Mouse (Mus musculus) midbrain, embryonic 11.5 days (tissue): ENCODE measurements around the gene B4gat1. TPM values are rescaled to one million over a fixed set of nuclear protein-coding genes. Genes with fewer than 3 reads are reported as not detected.
A peak's percentile ranks its signal among the peaks of the same experiment; 100 is the strongest.

ENCODE experiments used
- ATAC-seq: fragments of 200-750 bp; cut with Nextera tagmentation; 2 replicates; pipeline ENCODE4 v1.8.0; 2017; ENCODE audit warnings: moderate TSS enrichment, moderate library complexity; ENCODE audit not compliant: low FRiP score
- DNase-seq: peaks from one replicate; pipeline ENCODE4 v3.0.0; 2015; ENCODE audit warnings: low spot score; ENCODE audit errors: missing footprints
- H3K27ac ChIP-seq: fragments of 300-500 bp; sonication (generic); 2 replicates; pipeline ENCODE4 v1.5.1; 2014; ENCODE audit warnings: low read depth, low read length
- H3K27me3 ChIP-seq: fragments of 300-500 bp; sonication (generic); 2 replicates; pipeline ENCODE4 v1.6.1; 2014; ENCODE audit warnings: mild to moderate bottlenecking, low read length, moderate library complexity, mixed read lengths; ENCODE audit not compliant: control insufficient read depth, insufficient read depth
- H3K36me3 ChIP-seq: fragments of 300-500 bp; sonication (generic); 2 replicates; pipeline ENCODE4 v1.6.1; 2014; ENCODE audit warnings: mild to moderate bottlenecking, low read length, moderate library complexity, mixed read lengths; ENCODE audit not compliant: control insufficient read depth, insufficient read depth
- H3K4me1 ChIP-seq: fragments of 300-500 bp; sonication (generic); 2 replicates; pipeline ENCODE4 v1.6.1; 2014; ENCODE audit warnings: low read length; ENCODE audit not compliant: control insufficient read depth, insufficient read depth
- H3K4me2 ChIP-seq: fragments of 300-500 bp; sonication (generic); 2 replicates; pipeline ENCODE4 v1.6.1; 2014; ENCODE audit warnings: mild to moderate bottlenecking, moderate library complexity
- H3K4me3 ChIP-seq: fragments of 300-500 bp; sonication (generic); 2 replicates; pipeline ENCODE4 v1.5.1; 2014; ENCODE audit warnings: low read depth, low read length
- H3K9ac ChIP-seq: fragments of 300-500 bp; sonication (generic); 2 replicates; pipeline ENCODE4 v1.6.1; 2014; ENCODE audit warnings: low read length
- H3K9me3 ChIP-seq: fragments of 300-500 bp; sonication (generic); 2 replicates; pipeline ENCODE4 v1.6.1; 2016; ENCODE audit warnings: low read length; ENCODE audit not compliant: control insufficient read depth
- WGBS: fragments of 180-500 bp; shearing (Covaris S2); extraction: QIAGEN DNeasy Blood & Tissue Kit; methylation state at CpG from one replicate; pipeline ENCODE4 v1.1.7; 2014; 5-methylcytosine and 5-hydroxymethylcytosine counted together
- polyA plus RNA-seq: library from polyadenylated mRNA; unstranded; fragments of >200 nt; fragmentation: Nextera tagmentation; extraction: Ambion mirVana; gene quantifications from 2 replicates; pipeline ENCODE4 v1.2.1, GENCODE M21; 2014

The B4gat1 gene
- polyA plus RNA-seq, 1 experiment from 2014 or later = 41.7 TPM

GRCm38 (mm10) chr19:5018191-5018590, 20.4 kb upstream of the B4gat1 start:
- Histone ChIP-seq H3K36me3 (no peaks in the 10 kb centered on the region), H3K27me3 (no peaks in the 10 kb centered on the region), H3K4me3 (no peak overlapping the region), H3K27ac (no peak overlapping the region), H3K4me2 (no peak overlapping the region), H3K4me1 (no peaks in the 10 kb centered on the region), H3K9me3 (no peaks in the 10 kb centered on the region), H3K9ac (no peak overlapping the region)
- no peak for DNase-seq
- ATAC-seq = no peak
- 87% methylated on average over 3 of the region's 3 CpGs for WGBS

DNA sequence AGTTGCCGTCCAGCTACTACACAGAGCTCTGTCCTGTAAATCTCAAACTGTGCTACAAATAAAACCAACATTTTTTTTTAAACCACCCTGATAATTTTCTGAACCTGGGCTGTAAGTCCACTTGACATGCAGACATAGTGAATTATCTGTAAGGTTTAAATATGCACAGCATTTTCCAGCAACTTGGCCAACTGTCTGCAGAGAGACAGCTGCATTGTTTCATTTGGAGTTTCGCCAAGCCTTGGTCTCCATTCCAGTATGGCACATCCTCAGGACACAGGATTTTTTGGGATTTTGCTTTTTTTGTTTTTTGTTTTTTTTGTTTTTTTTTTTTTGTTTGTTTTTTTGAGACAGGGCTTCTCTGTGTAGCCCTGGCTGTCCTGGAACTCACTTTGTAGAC, 17.2 kb upstream of the B4gat1 start:
- no peak for ATAC-seq
- Histone ChIP-seq H3K36me3 (no peaks in the 10 kb centered on the region), H3K27ac (no peak overlapping the region), H3K4me3 (no peak overlapping the region), H3K9me3 (no peaks in the 10 kb centered on the region), H3K4me2 (no peak overlapping the region), H3K9ac (no peak overlapping the region), H3K4me1 (no peaks in the 10 kb centered on the region), H3K27me3 (no peaks in the 10 kb centered on the region)
- WGBS = 90% methylated on average over 2 of the region's 2 CpGs
- DNase-seq = no peak

GRCm38 (mm10) chr19:5023621-5024479, 14.8 kb upstream of the B4gat1 start, which contains the start of gene Slc29a2:
Gene Slc29a2, plus strand, starts transcription at chr19:5023860.
- under 1% methylated on average over 62 of the region's 62 CpGs for WGBS

GRCm38 (mm10) chr19:5026111-5026510, 12.5 kb upstream of the B4gat1 start:
- no peaks in the 10 kb centered on the region for H3K27me3 ChIP-seq
- H3K4me1 ChIP-seq = no peaks in the 10 kb centered on the region
- 87% methylated on average over 8 of the region's 8 CpGs for WGBS
- DNase-seq = no peak
- no peak for ATAC-seq
- peaks cover 2% of the 10 kb centered on the region; the same call in 1 of the 2 replicates for H3K36me3 ChIP-seq
- H3K4me3 ChIP-seq = no peak overlapping the region
- H3K4me2 ChIP-seq = no peak overlapping the region
- no peak overlapping the region for H3K27ac ChIP-seq
- no peak overlapping the region for H3K9ac ChIP-seq
- no peaks in the 10 kb centered on the region for H3K9me3 ChIP-seq

More at GRCm38 (mm10) chr19:5023621-5024479, 14.8 kb upstream of the B4gat1 start, which contains the start of gene Slc29a2:
- ATAC-seq (peak; percentile 97), DNase-seq (peak; percentile 96)
- H3K4me1 ChIP-seq = no peaks in the 10 kb centered on the region
- no peaks in the 10 kb centered on the region for H3K9me3 ChIP-seq
- peak within 1 kb of the TSS; percentile 79 for H3K9ac ChIP-seq
- H3K27ac ChIP-seq = peak within 1 kb of the TSS; percentile 72
- H3K4me2 ChIP-seq = peak within 1 kb of the TSS; percentile 64
- H3K36me3 ChIP-seq = 0 out of 2 replicates have a peak, but pooled peaks cover 2% of the 10 kb centered on the region
- H3K27me3 ChIP-seq = no peaks in the 10 kb centered on the region
- H3K4me3 ChIP-seq = peak within 1 kb of the TSS; percentile 51

DNA sequence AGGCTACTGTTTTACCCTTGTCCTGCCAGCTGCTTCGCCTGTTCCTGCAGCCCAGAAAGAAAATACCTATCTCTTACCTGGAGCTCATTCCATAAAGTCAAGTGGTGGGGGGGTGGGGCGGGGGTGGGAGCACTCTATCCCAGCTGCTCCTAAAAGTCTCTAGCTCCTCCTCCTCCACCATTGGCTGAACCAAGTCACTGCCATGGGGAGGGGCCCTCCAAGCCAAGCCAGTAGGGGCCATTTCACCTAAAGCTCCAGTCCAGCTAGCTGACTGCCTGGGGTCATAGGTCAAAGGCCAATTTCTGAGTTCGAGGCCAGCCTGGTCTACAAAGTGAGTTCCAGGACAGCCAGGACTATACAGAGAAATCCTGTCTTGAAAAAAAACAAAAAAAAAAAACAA, 5.9 kb upstream of the B4gat1 start:
- no peaks in the 10 kb centered on the region for H3K27me3 ChIP-seq
- H3K9ac ChIP-seq = no peak overlapping the region
- DNase-seq (peak; percentile 81), ATAC-seq (no peak)
- peaks cover 2% of the 10 kb centered on the region; the same call in 1 of the 2 replicates for H3K36me3 ChIP-seq
- no peak overlapping the region for H3K4me2 ChIP-seq
- H3K4me3 ChIP-seq = no peak overlapping the region
- WGBS = 81% methylated on average over 3 of the region's 3 CpGs
- H3K9me3 ChIP-seq = no peaks in the 10 kb centered on the region
- no peak overlapping the region for H3K27ac ChIP-seq
- H3K4me1 ChIP-seq = peaks cover 1% of the 10 kb centered on the region; the same call in 1 of the 2 replicates

DNA sequence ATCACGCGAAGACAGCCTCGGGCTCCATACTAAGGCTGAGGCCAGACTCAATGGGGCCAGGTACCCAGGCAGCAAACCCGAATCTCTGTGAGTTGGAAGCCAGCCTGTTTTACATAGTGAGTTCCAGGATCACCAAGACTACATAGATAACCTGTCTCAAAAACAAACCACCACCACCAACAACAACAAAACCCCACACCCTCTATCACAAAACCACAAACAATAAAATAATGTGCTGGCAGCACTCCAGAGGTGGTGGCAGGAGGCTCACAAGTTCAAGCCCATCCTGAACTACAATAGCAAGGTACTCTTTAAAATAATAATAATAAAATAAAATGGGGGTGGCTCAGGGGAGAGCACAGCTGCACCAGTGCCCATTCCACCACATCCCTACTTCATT, 2.0 kb upstream of the B4gat1 start:
- DNase-seq (peak; percentile 49), ATAC-seq (no peak)
- H3K9me3 ChIP-seq = no peaks in the 10 kb centered on the region
- no peak overlapping the region for H3K27ac ChIP-seq
- no peak overlapping the region for H3K4me3 ChIP-seq
- 83% methylated on average over 4 of the region's 4 CpGs for WGBS
- H3K27me3 ChIP-seq = no peaks in the 10 kb centered on the region
- H3K4me1 ChIP-seq = peaks cover 22% of the 10 kb centered on the region
- H3K36me3 ChIP-seq = no peaks in the 10 kb centered on the region
- H3K4me2 ChIP-seq = no peak overlapping the region
- no peak overlapping the region for H3K9ac ChIP-seq

DNA sequence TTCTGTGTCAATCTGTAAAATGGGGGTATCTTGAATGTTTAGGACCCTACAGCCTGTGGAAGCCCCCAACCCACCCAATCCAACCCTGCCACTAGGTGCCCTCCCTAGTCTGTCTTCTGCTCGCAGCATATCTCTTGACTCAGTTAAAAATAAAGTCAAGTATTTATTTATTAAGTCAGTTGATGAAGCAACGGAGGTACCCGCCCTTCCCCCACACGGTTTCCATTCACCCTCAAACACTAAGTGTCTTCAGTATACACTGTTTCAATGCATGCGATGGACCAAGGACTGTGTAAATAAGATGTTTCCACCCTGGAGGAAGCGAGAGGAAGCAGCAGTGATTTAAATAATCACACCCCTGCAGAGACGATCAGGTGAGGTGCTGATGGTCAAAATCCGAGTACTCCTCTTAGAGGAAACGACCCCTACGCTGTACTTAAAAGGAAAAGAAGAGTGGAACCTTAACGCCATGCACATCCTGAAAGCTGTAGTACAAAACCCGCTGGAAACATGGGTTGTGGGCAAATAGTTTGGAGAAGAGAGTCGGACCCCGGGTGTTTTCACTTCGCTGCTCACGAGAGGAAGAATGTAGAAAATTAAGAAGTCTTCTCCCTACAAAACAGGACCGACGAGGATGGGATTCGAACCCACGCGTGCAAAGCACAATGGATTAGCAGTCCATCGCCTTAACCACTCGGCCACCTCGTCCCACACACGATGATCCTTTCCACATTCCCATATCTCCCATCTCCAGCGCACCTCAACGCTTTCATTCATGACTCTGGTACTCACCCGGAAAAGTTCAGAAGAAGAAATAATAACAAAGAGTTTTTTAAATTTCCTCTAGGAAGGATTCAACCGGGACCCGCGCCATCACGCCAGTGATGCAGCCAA, 701 bp upstream of the B4gat1 start:
- Histone ChIP-seq H3K4me3 (peak overlapping the region; percentile 76), H3K27me3 (no peaks in the 10 kb centered on the region), H3K27ac (peak overlapping the region; percentile 80), H3K9ac (peak overlapping the region; percentile 88), H3K9me3 (no peaks in the 10 kb centered on the region), H3K36me3 (no peaks in the 10 kb centered on the region), H3K4me2 (peak overlapping the region; percentile 99), H3K4me1 (peaks cover 26% of the 10 kb centered on the region)
- peak; percentile 53 for ATAC-seq
- DNase-seq = peak; percentile 99
- 8% methylated on average over 32 of the region's 32 CpGs for WGBS

DNA sequence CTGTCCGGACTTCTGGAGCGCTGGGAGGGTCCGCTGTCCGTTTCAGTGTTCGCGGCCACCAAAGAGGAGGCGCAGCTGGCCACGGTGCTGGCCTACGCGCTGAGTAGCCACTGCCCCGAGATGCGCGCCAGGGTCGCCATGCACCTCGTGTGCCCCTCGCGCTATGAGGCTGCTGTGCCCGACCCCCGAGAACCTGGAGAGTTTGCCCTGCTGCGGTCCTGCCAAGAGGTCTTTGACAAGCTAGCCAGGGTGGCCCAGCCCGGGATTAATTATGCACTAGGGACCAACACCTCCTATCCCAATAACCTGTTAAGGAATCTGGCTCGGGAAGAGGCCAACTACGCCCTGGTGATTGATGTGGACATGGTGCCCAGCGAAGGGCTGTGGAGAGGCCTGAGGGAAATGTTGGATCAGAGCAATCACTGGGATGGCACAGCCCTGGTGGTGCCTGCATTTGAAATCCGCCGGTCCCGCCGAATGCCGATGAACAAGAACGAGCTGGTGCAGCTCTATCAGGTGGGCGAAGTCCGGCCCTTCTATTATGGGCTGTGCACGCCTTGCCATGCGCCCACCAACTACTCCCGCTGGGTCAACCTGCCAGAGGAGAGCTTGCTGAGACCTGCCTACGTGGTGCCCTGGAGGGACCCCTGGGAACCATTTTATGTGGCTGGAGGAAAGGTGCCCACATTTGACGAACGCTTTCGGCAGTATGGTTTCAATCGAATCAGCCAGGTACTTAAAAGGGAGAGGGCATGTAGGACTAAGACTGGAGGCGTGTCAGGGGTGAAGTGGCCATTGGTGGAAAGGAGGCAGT, 882 bp downstream of the B4gat1 start:
- ATAC-seq = no peak
- Histone ChIP-seq H3K4me3 (peak overlapping the region; percentile 76), H3K27ac (no peak overlapping the region), H3K9ac (peak overlapping the region; percentile 88), H3K4me2 (peak overlapping the region; percentile 99), H3K27me3 (no peaks in the 10 kb centered on the region), H3K36me3 (no peaks in the 10 kb centered on the region), H3K4me1 (peaks cover 26% of the 10 kb centered on the region), H3K9me3 (no peaks in the 10 kb centered on the region)
- WGBS = 11% methylated on average over 41 of the region's 41 CpGs
- DNase-seq = peak; percentile 88
